Mouse (Mus musculus) midbrain, embryonic 10.5 days (tissue): ENCODE results near the gene Defb48. TPM values are rescaled to one million over a fixed set of nuclear protein-coding genes. Genes with fewer than 3 reads are reported as not detected.

Experiments used
- DNase-seq: peaks from one replicate; pipeline ENCODE4 v3.0.0-alpha.2; 2017; ENCODE audit warnings: low spot score
- H3K27ac ChIP-seq: fragments of 300-500 bp; sonication (generic); replicated peaks from 2 replicates; pipeline ENCODE4 v1.5.1; 2016; ENCODE audit warnings: mild to moderate bottlenecking
- H3K27me3 ChIP-seq: fragments of 300-500 bp; sonication (generic); 2 replicates; pipeline ENCODE4 v1.6.1; 2016; ENCODE audit warnings: low read depth, mild to moderate bottlenecking; ENCODE audit not compliant: poor library complexity, severe bottlenecking
- H3K36me3 ChIP-seq: fragments of 300-500 bp; sonication (generic); 2 replicates; pipeline ENCODE4 v1.6.1; 2016; ENCODE audit warnings: mild to moderate bottlenecking, moderate library complexity
- H3K4me1 ChIP-seq: fragments of 300-500 bp; sonication (generic); 2 replicates; pipeline ENCODE4 v1.6.1; 2016
- H3K4me3 ChIP-seq: fragments of 300-500 bp; sonication (generic); 2 replicates; pipeline ENCODE4 v1.5.1; 2016; ENCODE audit warnings: mild to moderate bottlenecking, moderate library complexity
- H3K9me3 ChIP-seq: fragments of 300-500 bp; sonication (generic); replicated peaks from 2 replicates; pipeline ENCODE4 v1.6.1; 2016; ENCODE audit warnings: mild to moderate bottlenecking
- WGBS: fragments of 180-500 bp; shearing (Covaris S2); methylation state at CpG from one replicate; pipeline ENCODE4 v1.1.7; 2016; 5-methylcytosine and 5-hydroxymethylcytosine counted together
- polyA plus RNA-seq: library from polyadenylated mRNA; unstranded; fragments of >200 nt; fragmentation: Nextera tagmentation; extraction: Ambion mirVana; gene quantifications from 2 replicates; pipeline ENCODE4 v1.2.1, GENCODE M21; 2016

The Defb48 gene
- polyA plus RNA-seq: not detected in 2 replicates

DNA sequence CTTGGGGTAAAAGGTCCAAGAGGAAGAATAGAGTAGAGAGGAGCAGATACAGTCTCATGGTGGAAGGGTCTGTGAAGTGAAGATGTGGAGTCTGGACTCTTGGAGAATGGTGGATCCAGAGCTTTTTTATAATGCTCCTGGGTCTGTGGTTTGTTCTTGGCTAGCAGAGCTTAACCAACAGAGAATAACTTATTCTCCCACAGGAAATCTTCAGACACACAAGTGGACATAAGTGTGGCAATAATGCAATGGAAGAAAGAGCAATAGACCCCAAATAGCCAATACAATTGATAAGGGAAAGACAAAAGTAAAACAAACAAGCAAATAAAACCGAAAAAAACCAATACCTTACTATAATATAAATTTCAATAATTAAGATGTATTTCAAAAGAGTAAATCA is at the start of gene Defb48:
Gene Defb48, minus strand, starts transcription at position 101 of the 400 bp plus-strand sequence.
- H3K27ac ChIP-seq: no peak within 1 kb of the TSS
- no peak for DNase-seq
- no peaks in the 10 kb centered on the region for H3K9me3 ChIP-seq
- H3K4me3 ChIP-seq: no peak within 1 kb of the TSS
- no peaks in the 10 kb centered on the region for H3K4me1 ChIP-seq
- H3K27me3 ChIP-seq: no peaks in the 10 kb centered on the region
- 78% methylated on average over 1 of the region's 1 CpGs for WGBS
- H3K36me3 ChIP-seq: no peaks in the 10 kb centered on the region

DNA sequence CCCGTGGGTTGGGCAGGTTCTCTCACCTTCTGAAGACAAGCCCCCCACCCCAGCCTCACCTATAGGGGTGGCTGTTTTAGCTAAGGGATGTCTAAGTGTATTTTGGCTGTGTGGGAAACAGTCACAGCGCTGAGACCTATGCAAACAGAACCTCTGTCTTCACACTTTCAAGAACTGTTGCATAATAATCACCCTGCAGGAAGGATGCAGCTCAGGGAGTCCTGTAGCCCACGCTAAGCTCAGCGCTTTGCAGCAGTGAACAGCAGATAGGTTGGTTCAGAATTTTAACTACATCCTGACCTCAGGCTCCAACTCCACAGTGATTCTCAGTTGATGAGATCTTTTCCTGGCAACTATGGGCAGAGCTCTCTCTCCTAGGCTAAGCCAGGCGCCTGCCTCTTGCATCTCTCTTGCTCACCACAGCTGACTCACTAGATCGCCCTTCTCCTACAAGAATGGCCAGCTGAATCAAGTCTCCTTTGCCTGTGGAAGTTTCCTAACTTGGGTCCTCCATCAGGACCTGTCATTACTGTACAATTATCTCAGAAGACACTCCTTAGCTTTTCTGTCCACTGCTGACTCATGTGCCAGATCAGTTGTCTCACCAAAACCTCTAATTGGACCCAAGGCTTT is 36.3 kb upstream of the Defb48 start:
- no peak overlapping the region for H3K27ac ChIP-seq
- WGBS: 58% methylated on average over 6 of the region's 6 CpGs
- H3K9me3 ChIP-seq: no peaks in the 10 kb centered on the region

DNA sequence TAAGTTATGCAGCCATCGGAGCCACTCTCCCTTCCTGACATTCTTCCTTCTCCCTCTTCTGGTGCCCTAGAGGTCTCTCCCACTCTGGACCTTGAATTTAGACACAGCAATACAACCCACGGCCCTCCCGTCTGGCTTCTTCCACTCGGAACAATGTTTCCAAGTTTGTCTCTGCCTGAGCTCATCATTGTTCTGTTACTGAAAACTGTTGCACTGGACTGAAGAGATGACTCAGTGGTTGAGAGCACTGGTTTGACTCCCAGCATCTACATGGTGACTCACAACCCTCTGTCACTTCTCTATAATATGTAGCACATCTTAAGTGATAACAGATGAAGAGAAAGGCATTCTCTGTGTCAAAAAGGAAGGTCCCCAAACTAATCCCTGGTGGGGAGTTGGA is 30.4 kb upstream of the Defb48 start:
- H3K36me3 ChIP-seq: no peaks in the 10 kb centered on the region
- no peaks in the 10 kb centered on the region for H3K9me3 ChIP-seq
- 91% methylated on average over 4 of the region's 4 CpGs for WGBS
- peaks cover 14% of the 10 kb centered on the region for H3K4me1 ChIP-seq
- H3K27me3 ChIP-seq: no peaks in the 10 kb centered on the region
- H3K27ac ChIP-seq: no peak overlapping the region
- H3K4me3 ChIP-seq: no peak overlapping the region
- no peak for DNase-seq

More for the DNA sequence above, 36.3 kb upstream of the Defb48 start:
- no peak overlapping the region for H3K4me3 ChIP-seq
- H3K4me1 ChIP-seq: peaks cover 15% of the 10 kb centered on the region
- H3K27me3 ChIP-seq: no peaks in the 10 kb centered on the region
- no peaks in the 10 kb centered on the region for H3K36me3 ChIP-seq
- no peak for DNase-seq

DNA sequence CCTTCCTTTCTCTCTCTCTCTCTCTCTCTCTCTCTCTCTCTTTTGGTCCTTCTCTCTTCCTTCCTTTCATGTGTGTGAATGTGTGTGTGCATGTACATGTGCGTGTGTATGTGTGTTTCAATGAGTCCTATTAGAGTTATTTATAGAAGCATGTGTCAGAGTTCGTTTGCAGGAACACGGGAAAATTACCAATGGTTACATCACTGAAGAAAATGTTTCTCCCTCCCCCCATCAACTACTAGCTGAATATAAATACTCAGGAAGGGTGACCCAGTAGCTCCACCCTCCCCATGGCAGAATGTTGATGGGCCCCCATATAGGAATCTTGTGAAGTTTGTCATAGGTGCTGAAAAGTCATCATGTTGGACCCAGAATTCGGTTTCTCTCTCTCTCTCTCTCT is 28.8 kb upstream of the Defb48 start:
- Histone ChIP-seq H3K27me3 (no peaks in the 10 kb centered on the region), H3K27ac (no peak overlapping the region), H3K4me3 (no peak overlapping the region), H3K9me3 (no peaks in the 10 kb centered on the region), H3K4me1 (peaks cover 4% of the 10 kb centered on the region; the same call in 1 of the 2 replicates), H3K36me3 (no peaks in the 10 kb centered on the region)
- DNase-seq: no peak
- 87% methylated on average over 4 of the region's 4 CpGs for WGBS

DNA sequence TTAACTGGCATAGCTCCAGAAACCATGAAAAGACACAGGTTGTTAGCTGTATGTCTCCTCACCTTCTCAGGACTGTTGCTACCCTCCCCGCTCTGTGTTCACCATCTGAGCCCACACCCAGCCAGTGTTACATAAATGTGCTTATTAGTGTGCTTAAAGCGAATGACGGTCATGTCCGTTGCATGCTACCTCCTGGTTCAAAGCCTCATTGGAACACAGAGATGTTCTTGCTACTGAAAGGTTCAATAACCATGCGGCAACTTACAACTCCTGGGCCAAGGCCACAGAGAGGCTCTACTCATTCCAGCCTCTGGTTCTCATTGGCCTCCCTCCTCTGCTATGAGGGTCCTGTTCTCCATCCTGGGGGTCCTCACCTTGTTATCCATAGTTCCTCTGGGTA is 27.2 kb upstream of the Defb48 start, which contains the start of gene Defb43:
Gene Defb43, plus strand, starts transcription at position 301 of the 400 bp plus-strand sequence.
- 92% methylated on average over 5 of the region's 5 CpGs for WGBS
- Histone ChIP-seq H3K9me3 (no peaks in the 10 kb centered on the region), H3K4me1 (no peaks in the 10 kb centered on the region), H3K36me3 (no peaks in the 10 kb centered on the region), H3K27ac (no peak within 1 kb of the TSS), H3K4me3 (no peak within 1 kb of the TSS), H3K27me3 (no peaks in the 10 kb centered on the region)
- no peak for DNase-seq

DNA sequence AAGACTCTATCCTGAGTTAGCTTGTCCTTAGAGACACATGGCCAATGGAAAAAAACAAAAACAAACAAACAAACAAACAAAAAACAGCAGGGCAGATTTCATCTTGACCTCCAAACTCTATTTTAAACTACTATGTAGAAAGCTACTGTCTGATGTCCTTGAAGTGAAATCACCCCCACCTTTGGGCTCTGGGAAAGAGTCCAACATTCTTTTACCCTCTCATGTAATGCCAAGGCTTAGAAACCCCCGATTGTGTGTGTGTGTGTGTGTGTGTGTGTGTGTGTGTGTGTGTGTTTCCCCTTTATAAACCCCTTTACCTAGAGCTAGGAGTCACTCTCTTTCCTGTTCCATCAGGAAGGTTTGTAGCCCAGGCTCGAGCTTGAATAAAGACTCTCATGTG is 18.3 kb upstream of the Defb48 start:
- no peaks in the 10 kb centered on the region for H3K9me3 ChIP-seq
- no peak for DNase-seq
- no peaks in the 10 kb centered on the region for H3K4me1 ChIP-seq
- H3K4me3 ChIP-seq: no peak overlapping the region
- WGBS: 78% methylated on average over 2 of the region's 2 CpGs
- no peaks in the 10 kb centered on the region for H3K36me3 ChIP-seq
- H3K27ac ChIP-seq: no peak overlapping the region
- no peaks in the 10 kb centered on the region for H3K27me3 ChIP-seq

DNA sequence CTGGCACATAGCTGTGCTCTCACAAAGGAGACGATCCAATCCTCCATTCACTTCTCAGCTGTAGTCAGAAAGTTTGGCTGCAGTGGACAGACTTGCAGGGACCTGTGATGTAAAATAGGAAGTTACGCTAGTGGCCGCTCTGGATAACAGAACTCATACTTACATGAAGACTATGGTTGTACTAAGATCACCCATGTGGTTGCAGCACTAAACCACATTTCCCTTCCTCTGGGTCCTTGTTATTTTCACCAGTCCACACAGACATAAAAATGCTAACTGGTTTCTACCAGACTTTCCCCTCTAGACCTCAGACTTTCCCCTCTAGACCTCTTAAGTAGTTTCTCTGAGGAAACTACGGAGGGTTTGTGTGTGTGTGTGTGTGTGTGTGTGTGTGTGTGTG is 14.7 kb upstream of the Defb48 start:
- H3K4me1 ChIP-seq: no peaks in the 10 kb centered on the region
- no peaks in the 10 kb centered on the region for H3K27me3 ChIP-seq
- DNase-seq: no peak
- no peak overlapping the region for H3K27ac ChIP-seq
- H3K9me3 ChIP-seq: no peaks in the 10 kb centered on the region
- H3K36me3 ChIP-seq: no peaks in the 10 kb centered on the region
- WGBS: 94% methylated on average over 4 of the region's 4 CpGs
- H3K4me3 ChIP-seq: no peak overlapping the region

DNA sequence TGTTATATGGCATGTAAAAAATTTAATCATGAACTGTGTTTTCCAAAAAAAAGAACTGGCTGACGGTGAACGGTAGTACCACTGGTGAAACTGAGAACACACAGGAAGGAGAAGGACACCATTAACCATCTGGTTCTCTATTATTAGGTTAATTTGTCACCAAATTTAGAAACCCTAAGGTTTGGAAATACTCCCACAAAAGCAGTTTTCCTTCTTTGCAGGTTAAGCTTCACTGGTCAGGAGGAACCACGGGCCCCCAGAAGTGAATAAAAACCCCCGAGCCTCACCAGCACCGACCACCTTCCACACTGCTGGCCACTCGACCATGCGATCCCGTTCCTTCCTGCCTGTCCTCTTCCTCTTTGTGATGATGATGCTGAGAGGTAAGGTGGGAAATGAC is 13.5 kb upstream of the Defb48 start, which contains the start of gene Defb47:
Gene Defb47, plus strand, starts transcription at position 301 of the 400 bp plus-strand sequence.
- H3K27me3 ChIP-seq: no peaks in the 10 kb centered on the region
- no peak within 1 kb of the TSS for H3K27ac ChIP-seq
- no peak for DNase-seq
- H3K4me3 ChIP-seq: no peak within 1 kb of the TSS
- no peaks in the 10 kb centered on the region for H3K9me3 ChIP-seq
- 0 out of 2 replicates have a peak, but pooled peaks cover 3% of the 10 kb centered on the region for H3K4me1 ChIP-seq
- 85% methylated on average over 8 of the region's 8 CpGs for WGBS
- no peaks in the 10 kb centered on the region for H3K36me3 ChIP-seq

DNA sequence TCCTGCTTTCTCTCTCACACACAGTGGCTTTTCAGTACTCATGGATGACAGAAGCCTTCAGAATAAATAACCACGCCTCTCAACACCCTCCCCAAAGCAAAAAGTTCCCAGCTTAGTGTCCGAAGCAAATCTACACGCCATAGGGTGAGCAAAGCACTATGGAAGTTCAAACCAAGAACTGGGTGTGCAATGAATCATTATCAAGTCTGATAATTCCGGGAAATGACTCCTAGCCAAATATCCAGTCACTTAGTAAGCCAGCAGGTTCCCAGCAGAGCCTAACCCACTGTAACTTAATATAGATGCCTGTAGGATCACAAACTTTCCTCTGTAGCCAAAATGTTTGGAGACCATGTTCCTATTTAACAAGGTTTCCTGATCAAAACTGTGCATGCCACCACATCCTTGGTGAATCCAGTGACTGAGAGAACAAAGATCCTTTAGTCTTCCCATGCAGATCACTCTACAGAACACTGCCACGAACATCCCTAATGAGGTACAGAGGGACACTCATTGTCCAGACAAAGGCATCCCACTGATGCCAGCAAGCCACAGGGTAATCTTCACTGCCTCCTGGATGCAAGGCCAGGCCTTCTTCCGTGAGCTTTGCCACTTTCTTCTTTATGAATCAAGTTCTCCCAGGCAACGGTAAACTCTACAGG is 7.7 kb upstream of the Defb48 start:
- Histone ChIP-seq H3K27me3 (no peaks in the 10 kb centered on the region), H3K36me3 (no peaks in the 10 kb centered on the region), H3K27ac (no peak overlapping the region), H3K9me3 (no peaks in the 10 kb centered on the region), H3K4me1 (0 out of 2 replicates have a peak, but pooled peaks cover 3% of the 10 kb centered on the region), H3K4me3 (no peak overlapping the region)
- 57% methylated on average over 7 of the region's 7 CpGs for WGBS
- no peak for DNase-seq

DNA sequence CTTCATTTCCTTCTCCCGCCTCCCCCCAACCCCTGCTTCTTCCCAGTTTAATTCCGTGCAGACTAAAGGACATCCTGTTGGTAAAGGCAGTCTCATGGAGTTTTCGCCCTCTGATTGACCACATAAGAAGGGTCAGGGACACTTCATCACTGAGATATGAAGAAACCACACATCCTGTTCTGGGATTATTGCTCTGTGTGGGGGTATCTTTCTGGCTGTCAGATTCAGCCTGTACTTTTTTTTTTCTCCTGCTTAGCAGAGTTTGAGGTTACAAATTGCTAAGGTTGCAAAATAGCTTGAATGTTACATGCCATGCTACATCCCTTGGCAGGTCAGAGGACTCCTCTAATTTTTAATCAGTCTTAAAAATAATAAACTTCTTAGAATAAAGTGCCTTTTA is 7.0 kb upstream of the Defb48 start:
- H3K36me3 ChIP-seq: no peaks in the 10 kb centered on the region
- H3K4me3 ChIP-seq: no peak overlapping the region
- no peaks in the 10 kb centered on the region for H3K27me3 ChIP-seq
- no peaks in the 10 kb centered on the region for H3K9me3 ChIP-seq
- WGBS: 77% methylated on average over 3 of the region's 3 CpGs
- DNase-seq: no peak
- H3K4me1 ChIP-seq: 0 out of 2 replicates have a peak, but pooled peaks cover 3% of the 10 kb centered on the region
- H3K27ac ChIP-seq: no peak overlapping the region

DNA sequence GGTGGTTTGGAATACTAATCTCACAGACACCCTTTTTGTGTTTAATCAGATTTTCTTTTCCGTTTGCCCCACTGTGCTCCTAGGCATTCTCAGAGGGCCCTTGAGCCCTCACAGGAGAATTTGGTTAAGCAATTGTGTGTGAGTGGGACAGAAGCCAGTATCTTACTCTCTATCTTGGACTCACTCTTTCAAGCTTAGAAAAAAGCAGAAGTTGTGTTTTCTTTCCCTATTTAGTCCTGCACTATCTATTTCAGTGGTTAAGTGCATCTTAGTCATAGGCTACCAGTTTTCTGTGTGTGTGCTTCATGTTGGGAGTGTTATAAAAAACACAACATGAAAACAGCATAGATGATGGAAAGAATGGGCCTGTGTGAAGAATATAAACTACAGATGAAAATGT is 4.5 kb downstream of the Defb48 start:
- H3K4me1 ChIP-seq: peaks cover 2% of the 10 kb centered on the region
- no peak for DNase-seq
- H3K36me3 ChIP-seq: no peaks in the 10 kb centered on the region
- WGBS: 65% methylated on average over 1 of the region's 1 CpGs
- no peak overlapping the region for H3K4me3 ChIP-seq
- H3K27ac ChIP-seq: no peak overlapping the region
- no peaks in the 10 kb centered on the region for H3K27me3 ChIP-seq
- H3K9me3 ChIP-seq: no peaks in the 10 kb centered on the region

DNA sequence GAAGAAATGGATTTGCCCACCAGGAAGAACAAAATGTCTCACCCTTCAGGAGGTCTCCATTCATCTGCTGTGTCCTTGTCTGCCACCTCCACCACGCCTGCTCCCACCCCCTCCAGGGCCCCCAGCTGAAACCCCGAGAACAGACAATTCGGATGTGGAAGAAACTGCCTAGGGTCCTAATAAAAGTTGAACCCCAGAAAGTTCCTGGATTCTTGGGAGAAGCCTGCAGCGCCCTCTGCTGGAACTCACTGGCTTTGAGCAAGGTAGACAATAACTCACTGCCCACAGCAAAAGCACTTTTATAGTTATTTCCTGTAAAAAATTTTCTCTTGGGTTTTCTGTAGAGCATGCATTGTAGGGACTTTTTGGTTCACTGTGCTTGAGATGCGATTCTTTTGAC is 9.3 kb downstream of the Defb48 start:
- 17% methylated on average over 5 of the region's 5 CpGs for WGBS
- Histone ChIP-seq H3K4me3 (peak overlapping the region; percentile 18; the same call in 1 of the 2 replicates), H3K27me3 (no peaks in the 10 kb centered on the region), H3K4me1 (peaks cover 5% of the 10 kb centered on the region), H3K36me3 (no peaks in the 10 kb centered on the region), H3K9me3 (no peaks in the 10 kb centered on the region), H3K27ac (no peak overlapping the region)
- peak; percentile 68 for DNase-seq

DNA sequence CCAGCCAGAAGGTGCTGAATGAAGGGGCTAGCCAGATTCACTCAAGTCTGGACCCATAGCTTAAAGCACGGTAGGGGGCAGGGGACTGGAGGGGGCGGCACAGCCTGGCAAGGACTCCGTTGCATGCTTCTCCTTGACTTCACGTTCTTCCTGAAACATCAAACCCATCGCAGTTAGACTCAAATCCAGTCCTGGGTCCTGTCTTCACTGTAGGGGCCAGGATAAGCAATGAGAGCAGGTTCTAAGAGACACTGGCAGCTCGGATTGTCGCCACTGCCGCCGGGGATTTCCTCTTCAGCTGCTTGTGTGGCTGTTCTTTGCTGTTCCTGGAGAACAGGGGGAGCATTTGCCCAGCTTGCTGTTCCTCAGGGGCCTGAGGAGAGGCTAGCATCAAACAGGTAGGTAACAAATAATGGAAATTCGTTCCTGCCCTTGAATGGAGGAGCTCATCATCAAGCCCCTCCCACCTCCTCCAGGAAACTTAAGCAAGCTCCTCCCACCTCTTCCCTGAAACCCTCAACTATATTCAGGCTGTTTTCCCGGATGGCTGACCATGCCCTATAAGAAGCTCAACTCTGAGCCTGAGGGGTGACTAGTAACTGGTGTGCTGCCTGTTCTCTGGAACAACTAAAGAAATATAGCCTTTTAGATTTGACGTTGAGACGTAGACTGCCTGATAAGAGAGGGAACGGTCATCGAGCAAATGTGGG is 18.3 kb downstream of the Defb48 start:
- 25% methylated on average over 15 of the region's 15 CpGs for WGBS
- Histone ChIP-seq H3K36me3 (peaks cover 6% of the 10 kb centered on the region; the same call in 1 of the 2 replicates), H3K4me3 (peak overlapping the region; percentile 50), H3K9me3 (no peaks in the 10 kb centered on the region), H3K27me3 (no peaks in the 10 kb centered on the region), H3K4me1 (peaks cover 14% of the 10 kb centered on the region), H3K27ac (peak overlapping the region; percentile 67)
- DNase-seq: no peak
